Mouse (Mus musculus): Measurements from ENCODE around the gene Map7.

DNA sequence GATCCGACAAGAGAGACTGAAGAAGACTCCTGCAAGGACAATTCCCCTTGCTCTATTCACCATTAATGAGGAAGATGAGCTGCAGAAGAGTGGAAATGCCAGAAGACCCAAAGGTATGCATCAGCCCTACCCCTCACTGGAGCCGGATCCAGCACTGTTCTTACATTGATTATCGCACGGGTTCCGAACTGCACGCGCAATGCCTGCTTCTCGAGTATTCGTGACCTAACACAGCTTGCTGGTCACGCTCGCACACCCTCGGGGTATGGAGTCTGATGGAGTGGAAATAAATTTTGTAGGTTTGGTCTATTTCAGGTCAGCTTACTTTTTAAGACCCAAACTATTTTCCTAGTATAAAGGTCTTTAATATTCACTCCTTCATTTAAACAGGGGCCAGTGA, 22.9 kb downstream of the Map7 start:
- TF ChIP-seq POLR2A (IDR thresholded peaks at IDR 0.05; ENCODE audit: low read depth, low read length) (no peak), CTCF (conservative IDR thresholded peaks at IDR 0.05; ENCODE audit: insufficient read depth, insufficient read length, low read depth, low read length) (no peak)
